Mouse (Mus musculus) erythroid progenitor cell, adult 5-6 weeks (primary cell): Measurements from ENCODE around the gene Klk12. TPM values are rescaled to one million over a fixed set of nuclear protein-coding genes. Genes with fewer than 3 reads are reported as not detected.

Experiments used
- ATAC-seq: replicated peaks from 2 replicates; pipeline ENCODE4 v1.8.0; 2016; ENCODE audit warnings: moderate number of reproducible peaks, mild to moderate bottlenecking, moderate TSS enrichment, inconsistent platforms; ENCODE audit not compliant: poor library complexity, low FRiP score, severe bottlenecking
- total RNA-seq, 2 experiments: library from RNA; stranded (forward) in 1 of 2; stranded (reverse) in 1 of 2; fragments of 150-400 nt in 1 of 2; fragments of 186-747, 209-891 nt in 1 of 2; gene quantifications; 2 replicates each; pipeline versions ENCODE4 v1.2.3 to v1.2.4; 2015 to 2017; ENCODE audit warnings: low replicate concordance in 2 of 2

The Klk12 gene
- total RNA-seq, 2 experiments from 2014 or later = not detected

- ATAC-seq = no peak
Observed at GRCm38 (mm10) chr7:43789295-43789694, 20.6 kb downstream of the Klk12 start.

GRCm38 (mm10) chr7:43791591-43791990 is 22.9 kb downstream of the Klk12 start, which contains the start of gene Klk9:
Gene Klk9 (plus strand): TSS chr7:43791891.
- ATAC-seq = no peak

GRCm38 (mm10) chr7:43796355-43796754 is 27.7 kb downstream of the Klk12 start:
- ATAC-seq = no peak

- ATAC-seq = no peak
Observed at GRCm38 (mm10) chr7:43797333-43797769, 28.7 kb downstream of the Klk12 start, which contains the start of gene Klk8. Gene Klk8 (plus strand): TSS chr7:43797577.

- no peak for ATAC-seq
Observed at GRCm38 (mm10) chr7:43797844-43798462, 29.3 kb downstream of the Klk12 start.

- ATAC-seq = no peak
Observed at GRCm38 (mm10) chr7:43799876-43800275, 31.2 kb downstream of the Klk12 start.

- ATAC-seq = no peak
Observed at GRCm38 (mm10) chr7:43810994-43811393, 42.3 kb downstream of the Klk12 start, which contains the start of gene Klk7. Gene Klk7 (plus strand): TSS chr7:43811294.

- ATAC-seq = no peak
Observed at GRCm38 (mm10) chr7:43815211-43815610, 46.5 kb downstream of the Klk12 start.

GRCm38 (mm10) chr7:43816746-43817145 is 48.0 kb downstream of the Klk12 start:
- ATAC-seq = no peak

- ATAC-seq = no peak
Observed at GRCm38 (mm10) chr7:43821581-43821980, 52.9 kb downstream of the Klk12 start.

Other genes starting within 250 kb of the Klk12 start
- gene Cd33, start 224.5 kb upstream of the Klk12 start, total RNA-seq (2015; ENCODE audit: low replicate concordance) = 11.9 and 18.9 TPM in 2 replicates
- 2.8 and 5.1 TPM in 2 replicates for gene Cd33, start 224.5 kb upstream of the Klk12 start, total RNA-seq (2017; ENCODE audit: low replicate concordance)
- not detected in 2 replicates for gene Zfp658, start 206.6 kb upstream of the Klk12 start, total RNA-seq (2015; ENCODE audit: low replicate concordance)
- gene Zfp658, start 206.6 kb upstream of the Klk12 start, total RNA-seq (2017; ENCODE audit: low replicate concordance) = 0.51 and 0.91 TPM in 2 replicates
- 0.84 and 2.9 TPM in 2 replicates for gene Zfp719, start 189.3 kb upstream of the Klk12 start, total RNA-seq (2015; ENCODE audit: low replicate concordance)
- gene Zfp719, start 189.3 kb upstream of the Klk12 start, total RNA-seq (2017; ENCODE audit: low replicate concordance) = 0.15 and 5.5 TPM in 2 replicates
- not detected in 2 replicates for gene Zfp819, start 161.7 kb upstream of the Klk12 start, total RNA-seq (2015; ENCODE audit: low replicate concordance)
- gene Zfp819, start 161.7 kb upstream of the Klk12 start, total RNA-seq (2017; ENCODE audit: low replicate concordance) = not detected in 2 replicates
- not detected in 2 replicates for gene Ceacam18, start 134.2 kb upstream of the Klk12 start, total RNA-seq (2015; ENCODE audit: low replicate concordance)
- not detected in 2 replicates for gene Ceacam18, start 134.2 kb upstream of the Klk12 start, total RNA-seq (2017; ENCODE audit: low replicate concordance)
- gene Siglece, start 108.7 kb upstream of the Klk12 start, total RNA-seq (2015; ENCODE audit: low replicate concordance) = 5.8 and 7.1 TPM in 2 replicates
- 3.9 and 8.8 TPM in 2 replicates for gene Siglece, start 108.7 kb upstream of the Klk12 start, total RNA-seq (2017; ENCODE audit: low replicate concordance)
- 2.1 and 3.2 TPM in 2 replicates for gene Ctu1, start 96.9 kb upstream of the Klk12 start, total RNA-seq (2015; ENCODE audit: low replicate concordance)
- 0.51 TPM in 1 of 2 replicates, not detected in the other for gene Ctu1, start 96.9 kb upstream of the Klk12 start, total RNA-seq (2017; ENCODE audit: low replicate concordance)
- not detected in 2 replicates for gene Klk14, start 78.5 kb upstream of the Klk12 start, total RNA-seq (2015; ENCODE audit: low replicate concordance)
- not detected in 2 replicates for gene Klk14, start 78.5 kb upstream of the Klk12 start, total RNA-seq (2017; ENCODE audit: low replicate concordance)
- not detected in 2 replicates for gene Klk13, start 56.3 kb upstream of the Klk12 start, total RNA-seq (2015; ENCODE audit: low replicate concordance)
- gene Klk13, start 56.3 kb upstream of the Klk12 start, total RNA-seq (2017; ENCODE audit: low replicate concordance) = not detected in 2 replicates
- gene Klk11, start 5.7 kb downstream of the Klk12 start, total RNA-seq (2015; ENCODE audit: low replicate concordance) = not detected in 2 replicates
- gene Klk11, start 5.7 kb downstream of the Klk12 start, total RNA-seq (2017; ENCODE audit: low replicate concordance) = not detected in 2 replicates
- not detected in 2 replicates for gene Klk10, start 12.1 kb downstream of the Klk12 start, total RNA-seq (2015; ENCODE audit: low replicate concordance)
- not detected in 2 replicates for gene Klk10, start 12.1 kb downstream of the Klk12 start, total RNA-seq (2017; ENCODE audit: low replicate concordance)
- not detected in 2 replicates for gene Klk9, start 23.0 kb downstream of the Klk12 start, total RNA-seq (2015; ENCODE audit: low replicate concordance)
- not detected in 2 replicates for gene Klk9, start 23.0 kb downstream of the Klk12 start, total RNA-seq (2017; ENCODE audit: low replicate concordance)
- gene Klk8, start 28.7 kb downstream of the Klk12 start, total RNA-seq (2015; ENCODE audit: low replicate concordance) = not detected in 2 replicates
- gene Klk8, start 28.7 kb downstream of the Klk12 start, total RNA-seq (2017; ENCODE audit: low replicate concordance) = not detected in 2 replicates
- not detected in 2 replicates for gene Klk7, start 42.4 kb downstream of the Klk12 start, total RNA-seq (2015; ENCODE audit: low replicate concordance)
- gene Klk7, start 42.4 kb downstream of the Klk12 start, total RNA-seq (2017; ENCODE audit: low replicate concordance) = not detected in 2 replicates
- gene Klk6, start 55.6 kb downstream of the Klk12 start, total RNA-seq (2015; ENCODE audit: low replicate concordance) = not detected in 2 replicates
- gene Klk6, start 55.6 kb downstream of the Klk12 start, total RNA-seq (2017; ENCODE audit: low replicate concordance) = not detected in 2 replicates
- not detected in 2 replicates for gene Klk5, start 73.1 kb downstream of the Klk12 start, total RNA-seq (2015; ENCODE audit: low replicate concordance)
- gene Klk5, start 73.1 kb downstream of the Klk12 start, total RNA-seq (2017; ENCODE audit: low replicate concordance) = not detected in 2 replicates
- gene Klk4, start 112.3 kb downstream of the Klk12 start, total RNA-seq (2015; ENCODE audit: low replicate concordance) = not detected in 2 replicates
- not detected in 2 replicates for gene Klk4, start 112.3 kb downstream of the Klk12 start, total RNA-seq (2017; ENCODE audit: low replicate concordance)
- not detected in 2 replicates for gene Klk15, start 164.8 kb downstream of the Klk12 start, total RNA-seq (2015; ENCODE audit: low replicate concordance)
- gene Klk15, start 164.8 kb downstream of the Klk12 start, total RNA-seq (2017; ENCODE audit: low replicate concordance) = not detected in 2 replicates
- gene Klk1b8, start 181.8 kb downstream of the Klk12 start, total RNA-seq (2015; ENCODE audit: low replicate concordance) = not detected in 2 replicates
- gene Klk1b8, start 181.8 kb downstream of the Klk12 start, total RNA-seq (2017; ENCODE audit: low replicate concordance) = not detected in 2 replicates
- gene Klk1b1, start 197.9 kb downstream of the Klk12 start, total RNA-seq (2015; ENCODE audit: low replicate concordance) = not detected in 2 replicates
- gene Klk1b1, start 197.9 kb downstream of the Klk12 start, total RNA-seq (2017; ENCODE audit: low replicate concordance) = not detected in 2 replicates
- gene Klk1b9, start 207.2 kb downstream of the Klk12 start, total RNA-seq (2015; ENCODE audit: low replicate concordance) = not detected in 2 replicates
- gene Klk1b9, start 207.2 kb downstream of the Klk12 start, total RNA-seq (2017; ENCODE audit: low replicate concordance) = not detected in 2 replicates
- not detected in 2 replicates for gene Klk1b11, start 227.0 kb downstream of the Klk12 start, total RNA-seq (2015; ENCODE audit: low replicate concordance)
- gene Klk1b11, start 227.0 kb downstream of the Klk12 start, total RNA-seq (2017; ENCODE audit: low replicate concordance) = not detected in 2 replicates
- gene Klk1b26, start 243.3 kb downstream of the Klk12 start, total RNA-seq (2015; ENCODE audit: low replicate concordance) = not detected in 2 replicates
- not detected in 2 replicates for gene Klk1b26, start 243.3 kb downstream of the Klk12 start, total RNA-seq (2017; ENCODE audit: low replicate concordance)